Mouse (Mus musculus) heart, postnatal 14 days (tissue): Measurements from ENCODE around the gene Impg2. TPM values are rescaled to one million over a fixed set of nuclear protein-coding genes. Genes with fewer than 3 reads are reported as not detected.
A peak's percentile ranks its signal among the peaks of the same experiment; 100 is the strongest.

Source experiments
- DNase-seq, 2 experiments: peaks; one replicate each; pipeline ENCODE4 v3.0.0; 2021 to 2022
- intact Hi-C: fragments of 180-260 bp; cut with DNase I; formaldehyde crosslinking; loops from one replicate; pipeline ENCODE4 v1.15.1; 2025
- long read RNA-seq, 2 experiments: library from polyadenylated mRNA; stranded (forward); transcript quantifications; one replicate each; pipeline ENCODE4 v2.0.0; 2021
- total RNA-seq, 2 experiments: library from RNA; stranded (reverse); gene quantifications; 2 replicates each; pipeline ENCODE4 v1.2.3; 2021

Impg2 gene
- total RNA-seq, result under 1 TPM; 0.15 to 0.17 TPM
- long read RNA-seq, experiment 1, result 0 reads
- long read RNA-seq, experiment 2, result 0 reads

- intact Hi-C loops, result no loop called here
These were observed at the start of gene Impg2 for GRCm38 (mm10) chr16:56204051-56204450. Gene Impg2, plus strand, starts transcription at chr16:56204313.

GRCm38 (mm10) chr16:56163466-56163865 is 40.6 kb upstream of the Impg2 start:
- peak in 1 of 2 experiments; percentile 16 for DNase-seq
- intact Hi-C loops, result no loop called here

More at GRCm38 (mm10) chr16:56204051-56204450, at the start of gene Impg2:
- DNase-seq, result no peak

GRCm38 (mm10) chr16:56170247-56170646 is 33.9 kb upstream of the Impg2 start:
- no peak for DNase-seq
- intact Hi-C loops, result no loop called here

GRCm38 (mm10) chr16:56175867-56176581 is 28.1 kb upstream of the Impg2 start:
- intact Hi-C loops, result no loop called here
- DNase-seq, result peak; percentile 12 to 38

GRCm38 (mm10) chr16:56186863-56187262 is 17.2 kb upstream of the Impg2 start:
- DNase-seq, result no peak

GRCm38 (mm10) chr16:56188198-56188597 is 15.9 kb upstream of the Impg2 start:
- intact Hi-C loops, result no loop called here

More at GRCm38 (mm10) chr16:56186863-56187262, 17.2 kb upstream of the Impg2 start:
- intact Hi-C loops, result no loop called here

GRCm38 (mm10) chr16:56212740-56213139 is 8.6 kb downstream of the Impg2 start:
- DNase-seq, result no peak
- intact Hi-C loops, result no loop called here

More at GRCm38 (mm10) chr16:56188198-56188597, 15.9 kb upstream of the Impg2 start:
- no peak for DNase-seq

- DNase-seq, result no peak
- intact Hi-C loops, result no loop called here
These were observed 23.6 kb downstream of the Impg2 start for GRCm38 (mm10) chr16:56227686-56228085.

GRCm38 (mm10) chr16:56229455-56229854 is 25.3 kb downstream of the Impg2 start:
- intact Hi-C loops, result no loop called here
- no peak for DNase-seq

- peak; percentile 16 to 26 for DNase-seq
- intact Hi-C loops, result no loop called here
These were observed 27.2 kb downstream of the Impg2 start for GRCm38 (mm10) chr16:56231300-56231699.

GRCm38 (mm10) chr16:56232736-56233135 is 28.6 kb downstream of the Impg2 start:
- intact Hi-C loops, result no loop called here
- peak; percentile 8 to 30 for DNase-seq

- no peak for DNase-seq
These were observed 41.9 kb downstream of the Impg2 start for GRCm38 (mm10) chr16:56246031-56246430.

GRCm38 (mm10) chr16:56273917-56274316 is 69.8 kb downstream of the Impg2 start:
- DNase-seq, result no peak
- intact Hi-C loops, result no loop called here

More at GRCm38 (mm10) chr16:56246031-56246430, 41.9 kb downstream of the Impg2 start:
- intact Hi-C loops, result no loop called here

GRCm38 (mm10) chr16:56279060-56279459 is 74.9 kb downstream of the Impg2 start:
- DNase-seq, result no peak
- intact Hi-C loops, result no loop called here

- intact Hi-C loops, result no loop called here
- no peak for DNase-seq
These were observed 75.6 kb downstream of the Impg2 start for GRCm38 (mm10) chr16:56279752-56280151.

- DNase-seq, result no peak
- intact Hi-C loops, result no loop called here
These were observed 77.2 kb downstream of the Impg2 start for GRCm38 (mm10) chr16:56281336-56281735.

- DNase-seq, result no peak
- intact Hi-C loops, result no loop called here
These were observed 79.2 kb downstream of the Impg2 start for GRCm38 (mm10) chr16:56283330-56283729.

- DNase-seq, result no peak
- intact Hi-C loops, result no loop called here
These were observed 79.8 kb downstream of the Impg2 start for GRCm38 (mm10) chr16:56283873-56284272.

- intact Hi-C loops, result no loop called here
- DNase-seq, result no peak
These were observed 82.0 kb downstream of the Impg2 start for GRCm38 (mm10) chr16:56286076-56286475.

- intact Hi-C loops, result no loop called here
- DNase-seq, result no peak
These were observed 82.9 kb downstream of the Impg2 start for GRCm38 (mm10) chr16:56286977-56287376.

GRCm38 (mm10) chr16:56294887-56295286 is 90.8 kb downstream of the Impg2 start:
- intact Hi-C loops, result no loop called here
- DNase-seq, result no peak
